Mouse (Mus musculus) midbrain, embryonic 12.5 days (tissue): ENCODE data around the gene Gabrb2. TPM values are rescaled to one million over a fixed set of nuclear protein-coding genes. Genes with fewer than 3 reads are reported as not detected.

Experiments
- ATAC-seq: fragments of 200-750 bp; cut with Nextera tagmentation; 2 replicates; pipeline ENCODE4 v1.8.0; 2017; ENCODE audit warnings: low read depth, moderate TSS enrichment, moderate library complexity; ENCODE audit not compliant: low FRiP score
- H3K27ac ChIP-seq: fragments of 300-500 bp; sonication (generic); replicated peaks from 2 replicates; pipeline ENCODE4 v1.5.1; 2016; ENCODE audit warnings: mild to moderate bottlenecking
- H3K27me3 ChIP-seq: fragments of 300-500 bp; sonication (generic); 2 replicates; pipeline ENCODE4 v1.6.1; 2016; ENCODE audit warnings: mild to moderate bottlenecking
- H3K36me3 ChIP-seq: fragments of 300-500 bp; sonication (generic); 2 replicates; pipeline ENCODE4 v1.6.1; 2016
- H3K4me1 ChIP-seq: fragments of 300-500 bp; sonication (generic); 2 replicates; pipeline ENCODE4 v1.6.1; 2016
- H3K4me2 ChIP-seq: fragments of 300-500 bp; sonication (generic); replicated peaks from 2 replicates; pipeline ENCODE4 v1.6.1; 2016; ENCODE audit warnings: mild to moderate bottlenecking, moderate library complexity
- H3K4me3 ChIP-seq: fragments of 300-500 bp; sonication (generic); 2 replicates; pipeline ENCODE4 v1.5.1; 2016; ENCODE audit warnings: mild to moderate bottlenecking
- H3K9ac ChIP-seq: fragments of 300-500 bp; sonication (generic); replicated peaks from 2 replicates; pipeline ENCODE4 v1.6.1; 2016; ENCODE audit warnings: mild to moderate bottlenecking, moderate library complexity
- H3K9me3 ChIP-seq: fragments of 300-500 bp; sonication (generic); 2 replicates; pipeline ENCODE4 v1.6.1; 2016; ENCODE audit warnings: mild to moderate bottlenecking
- whole genome bisulfite sequencing: fragments of 180-500 bp; shearing (Covaris S2); methylation state at CpG from one replicate; pipeline ENCODE4 v1.1.7; 2016; 5-methylcytosine and 5-hydroxymethylcytosine counted together
- polyA plus RNA-seq: library from polyadenylated mRNA; unstranded; fragments of >200 nt; fragmentation: Nextera tagmentation; extraction: Ambion mirVana; gene quantifications from 2 replicates; pipeline ENCODE4 v1.2.1, GENCODE M21; 2016

Gene Gabrb2
- polyA plus RNA-seq, 1 experiment from 2014 or later: 19.6 TPM

GRCm38 (mm10) chr11:42651572-42651971, 232.0 kb downstream of the Gabrb2 start:
- Histone ChIP-seq H3K9me3 (no peaks in the 10 kb centered on the region), H3K27me3 (no peaks in the 10 kb centered on the region), H3K36me3 (no peaks in the 10 kb centered on the region), H3K4me1 (no peaks in the 10 kb centered on the region), H3K27ac (no peak overlapping the region), H3K9ac (no peak overlapping the region), H3K4me3 (no peak overlapping the region), H3K4me2 (no peak overlapping the region)
- ATAC-seq: no peak

GRCm38 (mm10) chr11:42654189-42654588, 234.6 kb downstream of the Gabrb2 start:
- Histone ChIP-seq H3K4me2 (no peak overlapping the region), H3K9me3 (no peaks in the 10 kb centered on the region), H3K4me3 (no peak overlapping the region), H3K27ac (no peak overlapping the region), H3K27me3 (no peaks in the 10 kb centered on the region), H3K4me1 (no peaks in the 10 kb centered on the region), H3K36me3 (no peaks in the 10 kb centered on the region), H3K9ac (no peak overlapping the region)
- no peak for ATAC-seq
- WGBS: 58% methylated on average over 3 of the region's 3 CpGs

GRCm38 (mm10) chr11:42668657-42669056, 249.1 kb downstream of the Gabrb2 start:
- no peak for ATAC-seq
- Histone ChIP-seq H3K4me2 (no peak overlapping the region), H3K27me3 (no peaks in the 10 kb centered on the region), H3K4me3 (no peak overlapping the region), H3K9ac (no peak overlapping the region), H3K36me3 (no peaks in the 10 kb centered on the region), H3K27ac (no peak overlapping the region), H3K9me3 (no peaks in the 10 kb centered on the region), H3K4me1 (no peaks in the 10 kb centered on the region)
- WGBS: 88% methylated on average over 4 of the region's 4 CpGs

Other genes with a start within 250 kb of the Gabrb2 start
- gene Gabra1, start 236.8 kb upstream of the Gabrb2 start, polyA plus RNA-seq: 5.9 and 7.0 TPM in 2 replicates
- not detected in 2 replicates for gene Gabra6, start 98.7 kb upstream of the Gabrb2 start, polyA plus RNA-seq